Mouse (Mus musculus) MN1 (cell line): Measurements from ENCODE around the gene Tmem131l.

ENCODE experiments used
- DNase-seq: peaks from one replicate; pipeline ENCODE4 v3.0.0-alpha.2; 2016; ENCODE audit warnings: low spot score

The Tmem131l gene

GRCm38 (mm10) chr3:83859595-83859994 is 180.4 kb downstream of the Tmem131l start:
- DNase-seq = no peak

- no peak for DNase-seq
Observed at GRCm38 (mm10) chr3:83859071-83859470, 180.9 kb downstream of the Tmem131l start.

- DNase-seq = no peak
Observed at GRCm38 (mm10) chr3:83857621-83858020, 182.4 kb downstream of the Tmem131l start.

- no peak for DNase-seq
Observed at GRCm38 (mm10) chr3:83855643-83856042, 184.3 kb downstream of the Tmem131l start.

GRCm38 (mm10) chr3:83849341-83849740 is 190.6 kb downstream of the Tmem131l start:
- DNase-seq = no peak
